Mouse (Mus musculus): ENCODE measurements around the gene Rac1. TPM values are rescaled to one million over a fixed set of nuclear protein-coding genes. Genes with fewer than 3 reads are reported as not detected.
A peak's percentile ranks its signal among the peaks of the same experiment; 100 is the strongest.

Rac1 gene
- polyA plus RNA-seq, 1 experiment from 2014 or later: 345 TPM

- H3K9ac ChIP-seq (ENCODE audit: low read length): no peak overlapping the region; the same call in 1 of the 2 replicates
- TF ChIP-seq CTCF (IDR thresholded peaks at IDR 0.05; ENCODE audit: low read depth) (no peak), EP300 (optimal IDR thresholded peaks at IDR 0.05) (no peak)
- peak overlapping the region; percentile 71 for H3K4me3 ChIP-seq (ENCODE audit: low read depth, low read length)
- H3K27ac ChIP-seq (replicated peaks): peak overlapping the region; percentile 20; the same call in 1 of the 2 replicates
- H3K36me3 ChIP-seq (ENCODE audit: control insufficient read depth, insufficient read depth, low read length): no peaks in the 10 kb centered on the region
- H3K9me3 ChIP-seq (ENCODE audit: control insufficient read depth, low read length): no peaks in the 10 kb centered on the region
- H3K4me2 ChIP-seq (replicated peaks; ENCODE audit: low read depth): peak overlapping the region; percentile 97
- DNase-seq (ENCODE audit: low spot score) (peak; percentile 29), ATAC-seq (ENCODE audit: low FRiP score, low TSS enrichment) (no peak)
- H3K4me1 ChIP-seq (replicated peaks; ENCODE audit: control insufficient read depth, insufficient read depth): no peaks in the 10 kb centered on the region
- WGBS: 70% methylated on average over 11 of the region's 11 CpGs
- no peaks in the 10 kb centered on the region for H3K27me3 ChIP-seq (ENCODE audit: control insufficient read depth, insufficient read depth, low read length)
These were observed 64.2 kb downstream of the Rac1 start for GRCm38 (mm10) chr5:143463671-143464070.

Other genes starting within 250 kb of the Rac1 start
- gene Zfp853, start 234.4 kb downstream of the Rac1 start, polyA plus RNA-seq (2015; fragmentation: Nextera tagmentation; extraction: Ambion mirVana): 0.06 TPM in 2 replicates
- 15.7 and 18.5 TPM in 2 replicates for gene E130309D02Rik, start 212.7 kb downstream of the Rac1 start, polyA plus RNA-seq (2015; fragmentation: Nextera tagmentation; extraction: Ambion mirVana)
- gene Zdhhc4, start 198.8 kb downstream of the Rac1 start, polyA plus RNA-seq (2015; fragmentation: Nextera tagmentation; extraction: Ambion mirVana): 62.6 and 65.2 TPM in 2 replicates
- 0.86 and 1.4 TPM in 2 replicates for gene Grid2ip, start 170.7 kb downstream of the Rac1 start, polyA plus RNA-seq (2015; fragmentation: Nextera tagmentation; extraction: Ambion mirVana)
- 287 and 315 TPM in 2 replicates for gene Kdelr2, start 124.2 kb downstream of the Rac1 start, polyA plus RNA-seq (2015; fragmentation: Nextera tagmentation; extraction: Ambion mirVana)
- gene Daglb, start 63.5 kb downstream of the Rac1 start, polyA plus RNA-seq (2015; fragmentation: Nextera tagmentation; extraction: Ambion mirVana): 5.5 and 5.9 TPM in 2 replicates
- 32.7 and 34.6 TPM in 2 replicates for gene Cyth3, start 94.4 kb upstream of the Rac1 start, polyA plus RNA-seq (2015; fragmentation: Nextera tagmentation; extraction: Ambion mirVana)
- 5.1 and 5.7 TPM in 2 replicates for gene Usp42, start 204.2 kb upstream of the Rac1 start, polyA plus RNA-seq (2015; fragmentation: Nextera tagmentation; extraction: Ambion mirVana)

Measured in stomach, postnatal 0 days (tissue).